Mouse (Mus musculus): ENCODE data around the gene Otud3.

GRCm38 (mm10) chr4:138859245-138859644 is 54.5 kb downstream of the Otud3 start:
- TF ChIP-seq CTCF (IDR thresholded peaks at IDR 0.05; ENCODE audit: low read depth): peak; percentile 67
- TF ChIP-seq EP300 (optimal IDR thresholded peaks at IDR 0.05): no peak

All from stomach, postnatal 0 days (tissue).